In the genomic region with DNA sequence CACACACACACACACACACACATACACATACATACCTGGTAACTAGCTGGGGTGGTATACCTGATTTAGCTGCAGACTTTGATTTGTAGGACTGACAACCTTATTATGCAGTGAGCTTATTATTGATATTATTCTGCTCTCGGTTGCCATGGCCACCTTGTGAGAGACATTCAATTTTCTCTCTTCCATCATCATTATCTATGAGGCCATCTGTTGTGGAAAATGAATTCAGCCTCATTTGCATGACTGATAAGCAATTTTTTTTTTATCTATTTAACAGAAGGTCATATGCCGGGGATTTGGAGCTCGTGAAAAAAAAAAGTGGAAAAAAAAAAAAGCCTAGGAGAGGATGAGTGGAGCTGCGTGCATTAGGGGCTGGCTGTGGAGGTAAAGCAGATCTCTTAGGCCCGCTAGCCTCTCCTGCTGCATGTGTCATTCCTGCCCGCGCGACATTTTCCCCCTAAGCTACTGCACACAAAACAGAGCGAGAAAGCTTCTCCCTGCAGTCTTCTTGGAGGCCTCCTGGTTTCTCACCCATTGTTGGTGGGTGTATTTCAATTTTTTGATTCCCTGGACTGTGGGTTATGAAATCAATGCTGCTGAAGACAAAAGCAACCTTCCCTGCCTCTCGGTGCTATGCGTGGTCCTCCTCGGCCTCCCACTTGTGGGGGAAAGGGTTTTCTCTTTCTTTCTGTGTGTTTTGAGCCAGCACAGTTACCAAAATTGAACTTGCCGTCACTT, we compare ENCODE assay signal across 8 mouse cellular contexts. TPM values are rescaled to one million over a fixed set of nuclear protein-coding genes. Genes with fewer than 3 reads are reported as not detected.
DNase-seq lines count a peak whose midpoint lies in the region; ATAC-seq and TF ChIP-seq lines count a peak whose summit lies in the region.

Gene Myt1l, plus strand, starts transcription at position 354 of the 741 bp plus-strand sequence.

- H3K27ac ChIP-seq in heart, embryonic 12.5 days (ENCODE audit: poor library complexity, severe bottlenecking): no peak within 1 kb of the TSS
- peak within 1 kb of the TSS; percentile 99 for H3K27ac ChIP-seq in hindbrain, embryonic 14.5 days
- H3K27ac ChIP-seq in limb, embryonic 14.5 days (replicated peaks; ENCODE audit: low read depth, low read length): no peak within 1 kb of the TSS

- DNase-seq in heart, postnatal 10 days: no peak
- peak; percentile 66 for DNase-seq in cerebellum, adult 9-11 months
- DNase-seq in hindbrain, embryonic 14.5 days (ENCODE audit: low spot score): peak; percentile 71
- DNase-seq in limb, embryonic 14.5 days (ENCODE audit: low spot score): no peak
- DNase-seq in urinary bladder, adult 18-20 months (ENCODE audit: low spot score in 2 of 2): no peak
- no peak for DNase-seq in lung, adult 2 months
- DNase-seq in urinary bladder, postnatal 25 days (ENCODE audit: low spot score): no peak

- peak within 1 kb of the TSS; percentile 43 for H3K4me3 ChIP-seq in heart, embryonic 12.5 days
- H3K4me3 ChIP-seq in hindbrain, embryonic 14.5 days (replicated peaks; ENCODE audit: low read length): peak within 1 kb of the TSS; percentile 47
- peak within 1 kb of the TSS; percentile 23 for H3K4me3 ChIP-seq in limb, embryonic 14.5 days (replicated peaks; ENCODE audit: low read length)
- H3K4me3 ChIP-seq in lung, adult 2 months (replicated peaks; ENCODE audit: extremely low read depth, low read depth, low read length): no peak within 1 kb of the TSS

- H3K9me3 ChIP-seq in heart, embryonic 12.5 days (replicated peaks): no peaks in the 10 kb centered on the region
- no peaks in the 10 kb centered on the region for H3K9me3 ChIP-seq in hindbrain, embryonic 14.5 days (ENCODE audit: control insufficient read depth, low read length)
- no peaks in the 10 kb centered on the region for H3K9me3 ChIP-seq in limb, embryonic 14.5 days (ENCODE audit: control insufficient read depth, low read length)

- TF ChIP-seq CTCF in lung, adult 2 months (IDR thresholded peaks at IDR 0.05; ENCODE audit: insufficient read depth, low read length): no peak

- ATAC-seq in heart, embryonic 12.5 days (ENCODE audit: insufficient number of reproducible peaks, low FRiP score): no peak
- ATAC-seq in hindbrain, embryonic 14.5 days (ENCODE audit: low FRiP score): peak; percentile 21; the same call in 1 of the 2 replicates
- no peak for ATAC-seq in limb, embryonic 14.5 days (ENCODE audit: low FRiP score, low read depth)

- peaks cover 43% of the 10 kb centered on the region for H3K27me3 ChIP-seq in heart, embryonic 12.5 days (replicated peaks)
- H3K27me3 ChIP-seq in hindbrain, embryonic 14.5 days (ENCODE audit: control insufficient read depth, insufficient read depth, low read length): no peaks in the 10 kb centered on the region
- peaks cover 19% of the 10 kb centered on the region for H3K27me3 ChIP-seq in limb, embryonic 14.5 days (ENCODE audit: control insufficient read depth, insufficient read depth, low read length)

- H3K4me2 ChIP-seq in heart, embryonic 12.5 days: peak within 1 kb of the TSS; percentile 68
- peak within 1 kb of the TSS; percentile 82 for H3K4me2 ChIP-seq in hindbrain, embryonic 14.5 days (replicated peaks)
- H3K4me2 ChIP-seq in limb, embryonic 14.5 days (replicated peaks; ENCODE audit: low read depth, low read length, severe bottlenecking): peak within 1 kb of the TSS; percentile 38

- H3K4me1 ChIP-seq in heart, embryonic 12.5 days (replicated peaks): 0 out of 2 replicates have a peak, but pooled peaks cover 4% of the 10 kb centered on the region
- H3K4me1 ChIP-seq in hindbrain, embryonic 14.5 days (replicated peaks; ENCODE audit: control insufficient read depth, insufficient read depth, low read length): peaks cover 23% of the 10 kb centered on the region
- H3K4me1 ChIP-seq in limb, embryonic 14.5 days (ENCODE audit: control insufficient read depth, insufficient read depth, low read length): no peaks in the 10 kb centered on the region
- no peaks in the 10 kb centered on the region for H3K4me1 ChIP-seq in lung, adult 2 months (ENCODE audit: control insufficient read depth, insufficient read depth, low read length)

- 36% methylated on average over 13 of the region's 13 CpGs for WGBS in heart, embryonic 12.5 days
- 6% methylated on average over 13 of the region's 13 CpGs for WGBS in hindbrain, embryonic 14.5 days
- 32% methylated on average over 13 of the region's 13 CpGs for WGBS in limb, embryonic 14.5 days
- WGBS in lung, adult 2 months: 45% methylated on average over 13 of the region's 13 CpGs

- no peak for TF ChIP-seq POLR2A in limb, embryonic 14.5 days (IDR thresholded peaks at IDR 0.05; ENCODE audit: borderline replicate concordance, extremely low read depth, insufficient read depth, insufficient read length)
- TF ChIP-seq POLR2A in lung, adult 2 months (IDR thresholded peaks at IDR 0.05; ENCODE audit: borderline replicate concordance, extremely low read depth, low read depth, low read length): no peak

- H3K9ac ChIP-seq in heart, embryonic 12.5 days: peak within 1 kb of the TSS; percentile 37; the same call in 1 of the 2 replicates
- H3K9ac ChIP-seq in hindbrain, embryonic 14.5 days: peak within 1 kb of the TSS; percentile 77
- H3K9ac ChIP-seq in limb, embryonic 14.5 days (ENCODE audit: low read depth, low read length, severe bottlenecking): no peak within 1 kb of the TSS

- H3K36me3 ChIP-seq in heart, embryonic 12.5 days: no peaks in the 10 kb centered on the region
- H3K36me3 ChIP-seq in hindbrain, embryonic 14.5 days (replicated peaks; ENCODE audit: control insufficient read depth, insufficient read depth): no peaks in the 10 kb centered on the region
- H3K36me3 ChIP-seq in limb, embryonic 14.5 days (ENCODE audit: control insufficient read depth, insufficient read depth, low read length): no peaks in the 10 kb centered on the region

- intact Hi-C loops in heart, postnatal 10 days (cut with DNase I): no loop called here

RNA-seq across cellular contexts. Expression of gene Myt1l, which starts in this region (rescaled TPM):
- polyA plus RNA-seq in heart, embryonic 12.5 days (2016; fragmentation: Nextera tagmentation; extraction: Ambion mirVana): 0.03 and 0.09 TPM in 2 replicates
- under 1 TPM in 1 of 2 experiments, not detected in 1; 0.31 TPM for total RNA-seq in heart, postnatal 10 days (2021)
- polyA plus RNA-seq in hindbrain, embryonic 14.5 days (2014; fragmentation: Nextera tagmentation; extraction: Ambion mirVana): 187 and 202 TPM in 2 replicates
- 0.08 and 0.18 TPM in 2 replicates for polyA plus RNA-seq in limb, embryonic 14.5 days (2012; rRNA removed)
- polyA plus RNA-seq in limb, embryonic 14.5 days (2014; fragmentation: Nextera tagmentation; extraction: Ambion mirVana): not detected in 2 replicates
- polyA plus RNA-seq in lung, adult 2 months (2012; rRNA removed): not detected in 2 replicates

Comparison
In these comparisons a context has a peak if more than half of its experiments do, and no peak if none do; other contexts are left out.
1. RNA of gene Myt1l (polyA plus RNA-seq): 187 to 202 TPM in hindbrain, embryonic 14.5 days; 0.08 to 0.18 TPM in limb, embryonic 14.5 days, 0.03 to 0.09 TPM in heart, embryonic 12.5 days and not detected in lung, adult 2 months; every median in the first group is over 100 times any median in the second.
2. DNase-seq: peak in cerebellum, adult 9-11 months (single experiment) and hindbrain, embryonic 14.5 days (single experiment); none in heart, postnatal 10 days (0 of 2), limb, embryonic 14.5 days (single experiment), urinary bladder, adult 18-20 months (0 of 2), lung, adult 2 months (single experiment) and urinary bladder, postnatal 25 days (single experiment).
3. Peak in every context shown above with its lines, with median percentiles within 50 percentile points of each other: H3K4me2 ChIP-seq.